In genomic region chr2:27413936-27414657, GRCm38 (mm10) we compare ENCODE assay signal across 8 mouse cellular contexts. TPM values are rescaled to one million over a fixed set of nuclear protein-coding genes. Genes with fewer than 3 reads are reported as not detected.
DNase-seq lines count a peak whose midpoint lies in the region.

No protein-coding gene starts in this region.

- intact Hi-C loops in gastrocnemius, postnatal 14 days (cut with DNase I; ENCODE audit: low total_unique reads), result no loop called here
- intact Hi-C loops in gastrocnemius, postnatal 36 days (cut with DNase I), result no loop called here
- intact Hi-C loops in heart, postnatal 14 days (cut with DNase I), result no loop called here
- intact Hi-C loops in left cerebral cortex, postnatal 10 days (cut with DNase I), result no loop called here

- DNase-seq in gastrocnemius, postnatal 14 days, result peak; percentile 32
- no peak for DNase-seq in gastrocnemius, postnatal 36 days
- DNase-seq in brain, adult 2 months (ENCODE audit: low read depth, low spot score), result peak; percentile 64
- peak; percentile 41 to 49 for DNase-seq in heart, postnatal 14 days
- DNase-seq in lung, postnatal 10 days, result peak; percentile 72
- DNase-seq in adrenal gland, postnatal 25 days, result no peak
- no peak for DNase-seq in left cerebral cortex, postnatal 10 days (ENCODE audit: extremely low spot score in 1 of 2, low spot score in 2 of 2)
- no peak for DNase-seq in layer of hippocampus, postnatal 10 days (ENCODE audit: low spot score in 2 of 2)

RNA-seq across cellular contexts. Expression of gene Vav2, which starts 12.7 kb away (rescaled TPM):
- 1 to 10 TPM; 3.2 to 4.0 TPM for total RNA-seq in gastrocnemius, postnatal 14 days (2021)
- 1 to 10 TPM; 3.1 to 3.9 TPM for total RNA-seq in gastrocnemius, postnatal 36 days (2021)
- 10 to 100 TPM; 14.4 to 15.0 TPM for total RNA-seq in heart, postnatal 14 days (2021)
- total RNA-seq in adrenal gland, postnatal 25 days (2021), result 25.0 and 26.8 TPM in 2 replicates
- total RNA-seq in left cerebral cortex, postnatal 10 days (2021), result 10 to 100 TPM; 26.1 to 29.0 TPM
- 10 to 100 TPM; 30.3 to 33.4 TPM for total RNA-seq in layer of hippocampus, postnatal 10 days (2021)

RNA-seq across cellular contexts. Expression of gene Brd3os, which starts 28.0 kb away (rescaled TPM):
- 1 to 10 TPM in 1 of 2 experiments, under 1 TPM in 1; 1.00 to 1.4 TPM for total RNA-seq in gastrocnemius, postnatal 14 days (2021)
- total RNA-seq in gastrocnemius, postnatal 36 days (2021), result 1 to 10 TPM; 1.0 TPM
- total RNA-seq in heart, postnatal 14 days (2021), result 1 to 10 TPM; 1.2 TPM
- 11.0 and 12.8 TPM in 2 replicates for total RNA-seq in adrenal gland, postnatal 25 days (2021)
- 10 to 100 TPM; 27.9 to 29.1 TPM for total RNA-seq in left cerebral cortex, postnatal 10 days (2021)
- total RNA-seq in layer of hippocampus, postnatal 10 days (2021), result 10 to 100 TPM; 25.3 to 26.6 TPM

Comparison
In these comparisons a context has a peak if more than half of its experiments do, and no peak if none do; other contexts are left out.
1. DNase-seq: peak in gastrocnemius, postnatal 14 days (single experiment), brain, adult 2 months (single experiment), heart, postnatal 14 days (2 of 2) and lung, postnatal 10 days (single experiment); none in gastrocnemius, postnatal 36 days (0 of 2), adrenal gland, postnatal 25 days (single experiment), left cerebral cortex, postnatal 10 days (0 of 2) and layer of hippocampus, postnatal 10 days (0 of 2).